Mouse (Mus musculus) brain, adult 2 months (tissue): ENCODE measurements at regions not wholly inside any gene's neighbourhood (a gene's known extent, or its start where the extent isn't known, plus 50 kb on each side); places are given as distances from the start of the nearest gene placed in this dataset.

Source experiments
- DNase-seq: peaks from one replicate; pipeline ENCODE4 v3.0.0; 2011; ENCODE audit warnings: low read depth, low spot score

DNA sequence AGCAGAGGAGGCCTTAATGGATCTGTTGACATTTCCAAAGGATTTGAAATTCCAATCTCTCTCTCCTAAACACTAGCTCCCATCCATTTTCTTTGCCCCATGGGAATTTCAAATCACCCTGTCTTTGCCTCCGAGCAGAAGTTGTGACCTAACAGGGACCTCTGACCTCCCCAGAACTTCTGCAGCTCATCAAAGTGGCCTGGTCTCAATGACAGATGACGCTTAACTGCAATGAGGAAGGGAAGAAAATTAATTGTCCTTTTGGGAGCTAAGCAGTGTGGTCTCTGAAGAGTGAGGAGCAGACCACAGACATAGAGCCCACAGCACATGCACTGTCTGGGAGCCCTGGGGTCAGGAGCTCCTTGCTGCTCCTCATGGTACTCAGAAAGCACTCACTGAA, 155.3 kb downstream of the Tox3 start:
- DNase-seq = no peak

DNA sequence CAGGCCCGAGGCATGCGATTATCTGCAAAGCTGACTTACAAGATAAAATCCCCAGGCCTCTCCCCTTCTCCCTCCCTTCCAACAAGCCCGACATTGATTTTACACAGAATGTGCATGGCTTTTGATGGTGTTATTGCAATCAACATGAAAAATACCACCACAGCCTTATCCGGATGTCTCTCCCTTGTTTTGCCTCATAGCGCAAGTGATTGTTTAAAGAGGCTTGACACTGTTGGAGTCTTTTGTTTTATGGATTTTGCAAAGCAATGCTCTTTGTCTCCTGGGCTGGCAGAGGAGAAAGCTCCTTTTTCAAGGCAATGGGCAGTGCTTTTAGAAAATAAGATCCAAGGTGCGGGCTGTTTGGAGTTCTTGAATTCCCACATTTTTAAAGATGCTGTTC, 165.3 kb downstream of the Tox3 start:
- DNase-seq = no peak

DNA sequence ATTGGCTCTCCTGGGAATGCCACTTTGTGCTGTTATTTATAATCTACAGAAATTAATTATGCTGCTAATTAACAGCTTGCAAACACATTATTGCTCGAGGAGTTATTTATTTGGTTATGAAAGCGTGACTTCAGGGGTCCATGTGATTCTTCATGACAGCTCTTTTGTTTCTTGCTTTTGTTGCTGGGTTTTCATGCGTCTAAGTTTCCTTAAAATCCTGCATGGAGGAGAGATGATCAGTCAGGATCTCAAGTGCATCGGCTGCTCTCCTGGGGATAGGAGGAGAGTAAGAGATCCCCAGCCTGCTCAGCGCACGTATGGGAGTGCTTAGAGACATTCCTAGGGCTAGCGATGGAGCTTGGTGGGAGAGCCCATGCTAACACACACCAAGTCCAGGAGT, 171.4 kb downstream of the Tox3 start:
- no peak for DNase-seq

DNA sequence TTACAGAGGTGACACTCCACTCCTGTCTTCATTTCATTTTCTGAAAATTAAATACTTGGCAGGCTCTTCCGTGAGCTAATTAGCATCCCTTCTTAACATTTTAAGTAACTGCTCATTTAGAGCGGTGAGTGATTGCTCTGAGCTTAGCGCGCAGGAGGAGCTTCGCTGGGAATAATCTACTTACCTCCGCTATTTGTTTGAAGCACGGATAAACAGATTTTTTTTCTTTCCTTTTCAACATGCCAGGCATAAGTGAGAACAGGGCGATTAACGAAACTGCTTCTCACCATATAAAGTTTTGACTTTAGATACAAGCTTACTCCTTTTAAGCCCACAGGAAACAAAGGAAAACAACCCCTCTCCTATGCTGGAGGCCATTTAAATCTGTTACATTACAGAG, 171.8 kb downstream of the Tox3 start:
- DNase-seq = peak; percentile 20

DNA sequence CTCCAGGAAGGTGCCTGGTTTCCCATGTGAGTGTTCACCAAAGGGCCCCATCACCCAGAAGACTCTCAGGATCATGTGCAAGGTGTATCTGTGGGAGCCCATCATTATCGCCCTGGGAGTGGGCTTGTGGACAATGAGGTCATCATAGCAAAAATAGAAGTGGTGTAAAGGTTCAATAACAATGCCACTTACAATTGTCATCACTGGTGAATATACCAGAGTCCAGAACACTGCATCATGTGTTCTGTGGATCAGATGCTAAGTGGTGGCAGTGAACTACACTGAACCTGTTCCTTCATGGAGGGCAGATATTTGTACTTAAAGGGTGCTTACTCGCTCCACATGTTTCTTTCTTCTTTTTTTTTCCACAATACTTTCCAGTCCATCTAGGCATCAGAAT, 181.5 kb downstream of the Tox3 start:
- DNase-seq = no peak

DNA sequence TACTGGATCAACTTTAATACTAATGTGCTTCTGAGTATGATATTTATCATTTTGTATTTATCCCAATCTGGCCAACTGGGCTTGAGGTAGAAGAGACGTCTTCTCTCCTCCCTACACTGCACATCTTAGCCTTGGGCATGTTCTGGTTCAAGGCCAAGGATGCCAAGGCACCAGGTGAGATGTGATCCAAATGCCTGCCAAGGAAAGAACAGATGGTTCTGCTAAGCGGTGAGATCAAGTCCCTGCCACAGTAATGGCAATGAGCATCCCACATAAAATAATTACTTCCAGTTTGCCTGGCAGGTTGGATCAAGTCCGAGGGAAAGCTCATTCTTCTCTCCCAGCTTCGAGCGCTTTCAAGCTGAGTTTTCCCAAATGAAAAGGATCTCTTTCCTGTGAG, 196.7 kb downstream of the Tox3 start:
- DNase-seq = peak; percentile 83

DNA sequence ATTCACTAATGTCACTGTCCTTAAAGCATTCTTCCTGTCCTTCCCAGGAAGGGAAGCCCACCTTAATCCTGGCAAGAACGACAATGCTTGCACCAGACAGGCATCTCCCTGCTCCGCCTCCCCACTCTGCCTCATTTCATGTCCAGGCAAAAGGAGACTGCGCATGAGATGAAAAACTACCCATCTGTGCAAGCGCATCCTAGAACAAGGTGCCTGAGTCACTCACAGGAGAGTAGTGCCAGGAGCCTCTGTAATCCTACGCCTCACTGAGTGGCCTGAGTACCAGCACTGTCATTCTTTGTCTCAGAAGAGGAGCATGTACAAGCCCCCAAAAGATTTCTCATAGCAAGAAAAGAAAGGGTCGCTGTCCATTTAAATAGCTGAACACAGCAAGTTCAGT, 198.2 kb downstream of the Tox3 start:
- DNase-seq = peak; percentile 77

DNA sequence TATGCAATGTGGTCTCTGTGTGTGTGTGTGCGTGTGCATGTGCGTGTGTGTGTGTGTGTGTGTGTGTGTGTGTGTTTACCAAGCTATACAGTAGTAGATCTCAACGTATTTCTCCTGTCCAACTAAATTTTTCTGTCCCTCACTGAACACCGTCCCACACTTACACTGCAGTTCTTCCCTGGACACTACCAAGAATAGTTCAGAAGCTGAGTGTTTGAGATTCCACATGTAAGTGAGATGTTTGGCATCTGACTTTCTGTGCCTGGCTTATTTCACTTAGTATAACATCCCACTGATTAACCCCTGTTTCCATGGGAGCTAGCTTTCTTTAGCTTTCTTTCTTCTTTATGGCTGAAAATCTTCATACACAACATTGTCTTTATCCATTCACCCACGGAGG, 213.5 kb downstream of the Tox3 start:
- DNase-seq = no peak

DNA sequence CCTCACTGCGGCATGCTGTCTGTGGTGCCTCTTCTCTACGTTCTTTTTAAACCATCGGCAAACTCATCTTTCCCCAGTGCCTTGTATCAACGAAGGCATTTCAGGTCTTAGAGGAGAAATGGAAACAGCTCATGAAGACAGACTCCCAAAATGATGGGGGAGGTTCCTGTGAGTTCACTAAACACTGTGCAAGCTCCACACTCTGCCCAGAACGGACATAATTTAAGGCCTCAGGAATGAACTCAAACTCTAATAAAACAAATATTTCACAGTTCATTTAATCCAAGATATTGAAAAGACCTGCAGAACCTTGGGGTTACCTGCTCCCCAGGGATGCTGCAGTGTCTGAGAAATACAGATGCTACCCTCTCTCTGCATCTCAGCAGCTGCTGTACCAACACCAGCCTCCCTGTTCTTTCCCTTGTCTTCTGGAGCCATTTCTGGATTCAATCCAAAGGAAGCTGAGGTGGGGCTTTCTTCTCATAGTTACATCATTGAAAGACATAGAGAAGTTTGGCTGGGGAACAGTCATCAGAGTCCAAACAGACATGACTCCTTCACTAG, 217.4 kb downstream of the Tox3 start:
- no peak for DNase-seq

DNA sequence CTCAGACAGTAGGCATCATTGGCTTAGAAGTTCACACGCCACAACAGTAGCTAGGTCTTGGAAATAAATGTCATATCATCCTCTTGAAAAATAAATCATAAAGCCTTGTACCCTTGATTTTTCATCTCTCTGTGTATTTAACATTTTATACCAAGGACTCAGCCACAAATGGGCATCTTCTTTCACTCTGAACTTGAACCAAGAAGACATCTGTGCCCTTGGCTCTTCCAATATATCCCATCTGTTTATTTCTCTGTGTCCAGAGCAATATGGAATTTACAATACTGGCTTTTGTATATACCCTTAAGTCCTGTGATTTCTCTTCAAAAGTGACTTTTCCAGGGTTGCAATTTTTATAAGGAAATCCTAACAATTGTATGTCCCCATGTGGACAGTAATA, 222.7 kb downstream of the Tox3 start:
- no peak for DNase-seq

DNA sequence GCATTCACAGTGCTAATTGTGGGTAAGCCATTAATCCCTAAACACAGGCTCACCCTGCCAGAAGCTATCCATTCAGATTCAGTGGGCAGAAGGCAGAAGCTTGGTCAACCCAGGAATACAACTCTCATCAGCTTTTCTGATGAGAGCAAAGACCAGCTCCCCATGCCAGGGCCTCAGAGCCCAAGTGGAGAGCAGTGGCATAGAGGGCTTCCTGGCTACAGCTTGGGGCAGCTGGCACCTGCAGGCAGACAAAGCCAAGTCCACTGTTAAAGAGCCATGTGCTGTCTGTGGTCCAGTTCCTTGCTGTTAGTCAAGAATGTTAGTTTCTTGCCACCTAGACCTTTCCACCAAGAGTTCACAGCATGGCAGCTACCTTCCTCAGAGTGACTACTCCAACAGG, 225.0 kb downstream of the Tox3 start:
- no peak for DNase-seq

DNA sequence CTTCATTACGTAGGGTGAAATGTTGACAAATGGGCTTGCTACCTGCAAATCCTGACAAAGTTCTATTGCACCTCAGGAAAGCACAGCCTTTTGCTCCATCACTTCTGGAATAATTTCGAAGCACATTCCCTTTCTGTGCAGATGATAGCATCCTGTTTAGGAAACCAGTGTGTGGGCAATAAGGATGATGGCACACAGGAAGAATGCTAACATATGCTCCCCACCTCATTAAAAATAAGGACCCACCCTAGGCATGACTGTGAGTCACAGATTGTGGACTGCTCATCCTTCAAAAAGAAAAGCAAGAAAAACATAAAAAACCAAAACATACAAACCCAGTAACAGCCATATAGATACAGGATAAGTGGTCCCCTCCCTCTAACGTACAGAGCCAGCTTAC, 226.2 kb downstream of the Tox3 start:
- DNase-seq = peak; percentile 43

DNA sequence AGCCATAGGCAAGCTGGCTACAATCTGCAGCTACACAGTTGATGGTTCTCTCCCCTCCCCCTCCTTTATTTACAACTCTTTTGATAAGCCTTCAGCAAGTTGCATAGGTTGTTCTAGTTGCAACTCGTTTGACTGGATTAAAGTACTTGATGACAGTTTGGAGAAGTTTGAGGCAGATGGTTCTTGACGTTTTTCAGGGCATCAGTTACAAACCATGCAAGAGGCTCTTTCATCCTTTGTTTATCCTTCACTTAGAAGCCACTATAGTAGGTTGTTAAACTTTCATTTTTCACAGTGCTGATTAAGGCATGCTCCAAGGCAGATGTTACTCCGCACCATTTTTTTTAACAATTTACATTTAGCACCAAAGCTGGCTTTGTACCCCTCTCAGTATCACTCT, 227.1 kb downstream of the Tox3 start:
- DNase-seq = no peak

DNA sequence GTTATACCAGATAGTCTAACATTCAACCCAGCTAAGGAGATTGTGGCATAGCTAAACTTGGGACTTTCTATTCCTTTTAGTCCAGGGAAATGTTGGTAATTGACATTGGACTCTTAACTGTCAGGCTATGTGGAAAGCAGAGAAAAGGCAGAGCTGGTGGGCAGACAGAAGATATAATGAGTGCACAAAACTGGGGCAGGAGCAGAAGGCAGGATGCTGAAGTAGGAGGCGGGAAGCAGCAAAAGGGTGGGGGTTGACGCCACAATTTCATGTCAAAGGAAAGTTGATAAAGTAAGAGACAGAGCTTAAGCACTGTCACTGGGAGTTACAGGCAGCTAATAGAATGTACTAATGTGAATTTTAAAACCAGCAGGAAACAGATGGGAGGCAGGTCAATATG, 232.7 kb downstream of the Tox3 start:
- peak; percentile 68 for DNase-seq

DNA sequence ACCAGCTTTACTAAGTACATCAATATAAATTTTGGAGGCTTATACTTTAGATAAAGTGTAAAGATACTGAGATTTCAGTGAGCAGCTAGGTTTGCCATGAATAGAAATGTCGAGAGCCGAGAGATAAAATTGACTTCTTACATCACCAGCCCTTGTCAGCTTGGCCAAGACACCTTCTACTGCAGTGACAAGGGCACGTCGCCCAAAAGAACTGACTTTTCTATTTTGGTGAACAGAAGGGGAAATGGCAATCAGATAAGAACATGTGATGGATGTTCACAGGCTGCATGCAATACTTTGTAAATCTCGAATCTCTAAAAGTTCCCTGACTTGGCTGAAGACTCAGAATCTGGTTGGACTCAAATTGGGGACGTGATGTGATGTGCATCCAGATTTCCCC, 247.6 kb downstream of the Tox3 start:
- no peak for DNase-seq

DNA sequence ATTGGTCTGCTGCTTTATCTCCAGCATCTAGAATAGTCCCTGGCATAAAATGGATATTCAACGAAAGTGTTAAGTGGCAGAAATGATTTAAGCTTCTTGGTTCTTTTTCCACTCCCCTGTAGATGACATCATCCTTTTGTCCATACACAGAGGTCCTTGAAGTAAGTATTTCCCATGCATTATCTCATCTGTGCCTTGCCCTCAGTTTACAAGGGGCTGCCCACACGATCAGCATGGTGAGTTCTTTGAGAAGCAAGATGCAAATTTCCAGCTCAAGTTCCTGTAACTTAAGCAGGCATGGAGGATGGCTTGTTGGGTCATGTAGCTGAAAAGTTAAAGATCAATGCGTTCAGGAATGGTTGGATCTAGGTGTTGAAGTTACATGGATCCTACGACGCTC, 265.5 kb downstream of the Tox3 start:
- DNase-seq = no peak

DNA sequence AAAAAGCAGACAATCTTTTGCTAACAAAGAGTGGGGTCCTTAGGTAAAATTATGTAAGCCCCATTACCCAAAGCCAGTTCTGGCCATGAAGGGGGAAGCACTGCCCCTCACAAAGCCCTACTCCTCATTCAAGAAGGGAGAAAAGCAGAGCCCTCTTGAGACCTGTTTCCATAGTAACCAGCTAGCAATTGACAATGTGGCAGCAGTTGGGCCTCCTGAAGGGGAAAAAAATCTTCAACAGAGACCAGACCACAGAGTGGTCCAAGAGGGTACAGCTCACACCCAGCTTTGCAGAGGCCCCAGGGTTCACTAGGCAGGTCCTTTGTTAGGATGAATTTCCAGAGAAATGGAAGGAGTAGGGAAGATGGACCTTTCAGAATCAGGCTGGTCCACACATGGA, 271.8 kb downstream of the Tox3 start:
- peak; percentile 27 for DNase-seq

DNA sequence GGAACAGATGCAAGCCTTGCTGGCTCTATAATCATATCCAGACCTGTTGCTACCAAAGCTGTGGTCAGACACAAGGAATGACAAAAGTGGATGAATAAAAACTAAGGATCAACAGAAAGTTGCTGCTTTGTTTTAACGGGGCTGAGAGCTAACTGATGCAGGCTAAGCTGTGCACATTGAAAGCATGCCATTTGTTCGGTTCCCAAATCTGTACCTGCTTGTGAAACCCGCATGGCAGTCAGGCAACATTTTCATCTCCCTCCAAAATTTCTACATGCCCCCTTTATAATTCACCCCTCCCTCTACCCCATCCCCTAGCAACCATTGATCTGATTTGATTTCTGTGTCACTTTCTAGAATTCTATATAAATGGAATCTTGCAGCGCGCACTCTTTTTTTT, 272.3 kb downstream of the Tox3 start:
- no peak for DNase-seq

DNA sequence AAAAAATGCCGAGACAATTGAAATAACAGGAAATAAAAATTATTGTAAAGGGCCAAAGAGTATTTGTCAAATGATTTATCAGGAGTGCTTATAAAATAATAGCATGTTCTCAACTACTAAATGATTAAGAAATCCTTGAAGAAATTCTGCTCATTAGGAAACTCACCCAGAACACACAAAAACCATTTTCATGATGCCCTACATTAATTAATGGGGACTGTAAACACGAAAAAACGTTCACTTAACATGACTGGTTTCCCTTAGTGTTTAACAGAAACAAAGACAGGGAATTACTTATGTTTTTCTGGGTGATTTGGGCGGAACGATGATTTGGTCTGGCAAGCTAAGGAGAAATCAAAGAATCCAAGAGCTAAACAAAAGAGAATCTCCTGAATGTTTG, 278.1 kb downstream of the Tox3 start:
- DNase-seq = no peak

DNA sequence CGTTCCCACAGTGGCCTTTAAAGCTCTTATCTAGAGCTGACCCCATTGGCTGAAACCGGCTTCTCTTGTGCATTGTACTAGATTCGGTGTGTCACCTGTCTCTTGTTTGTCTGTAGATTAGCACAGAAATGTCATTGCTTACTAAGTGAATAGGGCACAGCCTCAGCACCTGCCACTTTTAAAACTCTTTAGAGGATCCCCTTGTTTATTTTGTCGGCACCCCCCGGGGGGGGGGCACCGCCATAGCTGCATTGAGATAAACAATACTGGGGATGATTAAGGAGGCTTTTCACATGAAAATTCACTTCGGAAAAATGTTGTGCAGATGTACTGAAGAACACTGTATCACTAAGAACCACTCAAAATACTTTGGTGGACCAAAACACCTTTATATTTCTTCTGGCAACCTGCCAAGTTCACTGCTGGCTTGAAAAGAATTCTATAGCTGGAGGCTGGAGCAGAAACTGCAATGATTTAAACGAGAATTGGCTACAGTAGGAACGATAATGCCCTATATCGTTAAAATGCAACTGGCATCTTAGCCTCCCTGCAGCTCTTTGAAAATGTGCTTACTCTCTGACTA, 278.6 kb downstream of the Tox3 start:
- DNase-seq = peak; percentile 29

DNA sequence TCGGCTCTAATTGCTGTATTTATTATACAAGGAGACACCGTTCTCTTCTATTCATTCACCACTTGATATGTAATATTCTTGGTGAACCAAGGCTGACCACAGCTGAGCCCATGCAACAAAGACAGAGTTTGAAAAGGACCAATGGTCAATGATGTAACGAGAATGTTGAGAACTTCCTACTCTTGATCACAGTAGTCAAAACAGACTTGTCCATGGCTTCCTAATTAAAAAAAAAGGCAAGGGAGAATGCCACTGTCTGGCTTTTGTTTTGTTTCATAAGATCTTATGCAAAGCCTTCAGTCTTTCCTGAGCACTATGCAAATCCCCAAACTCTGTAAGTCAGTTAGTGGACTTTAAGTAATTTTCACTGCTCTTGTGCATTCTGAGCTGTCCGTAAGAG, 279.7 kb downstream of the Tox3 start:
- DNase-seq = no peak

DNA sequence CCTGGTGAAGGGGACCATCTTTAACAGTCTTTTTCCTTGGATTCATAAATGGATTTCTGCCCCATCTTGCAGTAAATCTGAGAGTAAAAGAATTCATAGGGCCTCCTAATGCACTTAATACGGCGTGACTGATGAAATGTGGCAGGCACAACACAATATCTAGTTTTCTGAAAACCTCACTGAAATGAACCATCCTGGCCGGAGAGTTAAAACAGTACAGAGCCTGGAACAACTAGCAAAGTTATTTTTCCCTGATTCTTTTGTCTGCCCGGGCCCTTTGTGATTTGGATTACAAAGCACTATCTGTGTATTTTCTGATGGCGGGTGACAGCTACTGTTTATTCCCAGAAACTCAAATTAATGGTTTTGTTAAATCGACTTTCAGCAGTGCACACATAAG, 283.8 kb downstream of the Tox3 start:
- peak; percentile 37 for DNase-seq

DNA sequence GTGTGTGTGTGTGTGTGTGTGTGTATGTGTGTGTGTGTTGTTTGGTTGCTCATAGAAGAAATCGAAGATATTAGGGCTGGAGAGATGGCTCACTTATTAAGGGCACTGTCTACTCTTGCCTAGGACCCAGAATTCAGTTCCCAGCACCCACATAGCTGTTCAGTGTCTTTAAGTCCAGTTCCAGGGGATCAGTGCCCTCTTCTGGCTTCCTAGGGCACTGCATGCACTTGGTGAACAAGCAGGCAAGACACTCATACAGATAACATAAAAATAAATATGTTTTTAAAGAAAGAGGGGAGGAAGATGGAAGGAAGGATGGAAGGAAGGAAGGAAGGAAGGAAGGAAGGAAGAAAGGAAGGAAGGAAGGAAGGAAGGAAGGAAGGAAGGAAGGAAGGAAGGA, 284.9 kb downstream of the Tox3 start:
- no peak for DNase-seq

DNA sequence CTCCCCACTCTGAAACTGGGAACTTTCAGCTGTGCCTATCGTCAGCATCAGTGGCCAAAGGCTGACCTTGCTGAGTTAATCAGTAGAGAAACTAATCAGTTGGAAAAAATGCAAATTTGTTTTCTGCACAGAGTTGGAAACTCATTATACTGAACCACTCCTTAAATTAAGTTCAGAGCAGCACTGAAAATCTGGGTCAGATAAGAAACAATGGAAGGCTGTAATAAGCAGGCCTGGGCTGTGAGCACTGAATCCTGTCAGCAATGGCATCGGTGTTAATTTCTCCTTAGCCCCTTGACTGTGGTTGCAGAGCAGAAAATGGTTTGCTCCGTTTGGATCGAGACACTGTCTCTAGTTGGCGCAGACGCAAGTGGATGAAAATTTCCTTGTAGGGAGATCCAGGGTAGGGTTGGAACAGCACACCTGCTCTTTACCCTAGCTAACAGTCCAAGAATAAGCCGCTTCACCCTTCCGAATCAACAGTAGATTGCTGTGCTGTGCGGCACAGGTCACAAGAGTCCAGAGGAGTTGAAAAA, 289.4 kb downstream of the Tox3 start:
- DNase-seq = no peak
